Mouse (Mus musculus) retina, postnatal 7 days (tissue): ENCODE results near the gene D230025D16Rik.
A peak's percentile ranks its signal among the peaks of the same experiment; 100 is the strongest.
"Not testable (repeated sequence)": the region's sequence is repeated elsewhere in the genome, so short reads cannot be mapped to it uniquely, and the experiment has no call there.

Experiments used
- DNase-seq: peaks from one replicate; pipeline ENCODE4 v3.0.0-alpha.2; 2012; ENCODE audit warnings: low read depth, low spot score

Gene D230025D16Rik

DNA sequence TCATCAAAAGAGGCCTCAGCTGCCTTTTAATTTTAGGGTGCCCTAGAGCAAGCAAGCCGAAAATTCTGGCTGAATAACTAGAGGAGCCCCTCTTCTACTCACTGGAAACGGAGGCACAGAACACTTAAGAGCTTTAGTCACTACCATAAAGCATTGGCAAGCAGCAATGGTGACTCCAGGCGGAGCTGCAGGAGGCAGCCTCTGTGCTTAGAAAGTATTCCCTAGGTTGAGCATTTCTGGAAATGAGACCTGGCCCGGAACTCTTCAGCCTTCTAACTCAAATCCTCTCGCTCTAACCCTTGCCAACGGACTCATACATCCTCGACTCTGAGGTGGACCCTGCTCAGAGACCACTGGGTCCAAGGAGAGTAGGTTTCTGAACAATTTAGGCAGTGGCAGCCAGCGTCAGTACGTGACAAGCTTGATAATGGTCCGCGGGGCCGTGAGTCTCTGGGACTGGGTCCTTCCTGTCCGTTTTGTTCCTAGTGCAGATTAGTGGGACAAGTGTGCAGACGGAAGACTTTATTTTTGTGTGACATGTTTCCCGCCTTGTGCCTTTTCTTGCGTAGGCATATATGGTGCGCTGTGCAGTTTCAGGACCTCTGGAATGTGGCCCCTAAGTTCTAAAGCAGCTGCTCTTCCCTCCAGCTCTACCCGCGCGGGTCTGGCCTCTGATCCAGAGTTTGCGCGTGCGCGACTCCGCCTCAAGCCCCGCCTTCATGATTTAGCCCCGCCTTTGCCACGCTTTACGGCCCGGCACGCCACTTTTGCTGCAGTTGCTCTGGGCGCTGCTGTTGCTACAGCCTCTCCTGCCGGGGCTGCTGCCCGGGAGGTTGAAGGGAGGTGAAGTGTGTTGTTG is at the start of gene D230025D16Rik:
Gene D230025D16Rik, plus strand, starts transcription at position 733 of the 859 bp plus-strand sequence.
- DNase-seq: peak; percentile 90

DNA sequence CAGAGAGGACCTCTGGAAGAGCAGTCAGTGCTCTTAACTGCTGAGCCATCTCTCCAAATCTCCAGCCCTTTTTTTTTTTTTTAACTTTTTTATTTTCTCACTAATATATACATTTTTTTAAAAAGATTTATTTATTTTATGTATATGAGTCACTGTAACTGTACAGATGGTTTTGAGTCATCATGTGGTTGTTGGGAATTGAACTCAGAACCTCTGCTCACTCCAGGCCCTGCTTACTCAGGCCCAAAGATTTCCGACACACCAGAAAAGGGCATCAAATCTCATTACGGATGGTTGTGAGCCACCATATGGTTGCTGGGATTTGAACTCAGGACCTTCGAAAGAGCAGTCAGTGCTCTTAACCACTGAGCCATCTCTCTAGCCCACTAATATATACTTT is 49.7 kb upstream of the D230025D16Rik start:
- DNase-seq: not testable (repeated sequence)

DNA sequence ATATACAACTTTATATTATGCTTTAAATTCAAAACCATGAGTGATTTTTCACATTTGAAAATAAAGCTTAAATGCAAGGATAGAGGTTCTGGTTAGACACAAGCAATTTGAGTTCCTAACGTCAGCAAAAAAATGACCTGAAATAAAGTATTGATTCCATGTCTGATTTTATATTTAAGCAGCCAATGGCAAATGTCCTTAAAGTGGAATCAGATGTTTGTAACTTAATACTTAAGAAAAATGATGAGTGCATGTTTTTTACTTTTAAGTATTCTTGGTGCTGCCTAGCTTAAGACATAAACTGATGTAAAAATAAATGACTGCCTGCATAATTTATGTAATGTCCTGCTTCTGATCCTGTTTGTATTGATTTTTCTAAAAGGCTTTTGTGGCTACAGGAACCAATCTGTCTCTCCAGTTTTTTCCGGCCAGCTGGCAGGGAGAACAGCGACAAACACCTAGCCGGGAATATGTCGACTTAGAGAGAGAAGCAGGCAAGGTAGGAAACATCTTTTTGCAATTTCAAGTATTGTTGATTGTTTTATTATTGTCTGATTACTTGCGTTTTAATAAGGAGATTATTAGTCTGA is 46.6 kb upstream of the D230025D16Rik start:
- no peak for DNase-seq

DNA sequence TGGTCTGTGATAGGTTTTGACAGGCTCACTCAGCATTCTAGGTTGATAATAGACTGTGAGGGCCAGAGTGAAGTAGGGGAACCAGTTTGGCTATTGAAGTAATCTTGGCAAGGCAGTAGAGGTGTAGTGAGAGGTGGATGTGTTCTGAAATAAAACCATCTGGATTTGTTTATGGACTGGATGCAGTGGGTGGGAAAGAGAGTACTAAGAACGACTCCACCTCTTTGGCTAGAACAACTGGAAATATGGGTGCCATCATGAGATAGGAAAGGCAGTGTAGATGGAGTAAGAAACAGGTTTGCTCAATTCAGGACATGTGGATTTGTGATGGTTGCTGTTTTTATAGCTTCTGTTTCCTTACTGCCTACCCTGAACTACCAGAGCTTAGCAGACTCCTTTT is 42.7 kb upstream of the D230025D16Rik start:
- DNase-seq: no peak

DNA sequence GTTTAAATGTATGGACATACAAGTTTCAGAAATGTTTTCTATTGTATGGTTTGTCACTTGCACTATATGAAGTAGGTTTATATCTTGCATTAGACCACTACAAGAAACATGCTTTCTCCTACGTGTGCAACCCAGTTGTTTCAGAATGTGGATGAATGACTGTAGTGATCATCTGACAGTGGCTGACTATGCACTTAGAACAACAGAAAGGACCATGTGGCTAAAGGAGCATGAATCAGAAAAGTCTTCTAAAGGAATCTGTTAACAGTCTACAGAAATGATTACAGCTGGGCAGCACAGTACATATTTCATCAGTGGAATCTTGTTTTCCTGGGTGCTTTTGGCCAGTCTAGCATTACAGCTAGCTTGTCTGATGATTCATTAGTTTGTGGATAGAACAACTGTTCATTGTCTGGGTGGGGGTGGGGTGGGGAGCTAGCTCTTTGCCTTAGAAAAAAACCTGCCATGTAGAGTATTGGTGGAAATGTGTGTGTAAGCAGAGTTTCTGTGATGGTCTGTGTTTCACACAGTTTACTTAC is 38.4 kb upstream of the D230025D16Rik start:
- DNase-seq: no peak

DNA sequence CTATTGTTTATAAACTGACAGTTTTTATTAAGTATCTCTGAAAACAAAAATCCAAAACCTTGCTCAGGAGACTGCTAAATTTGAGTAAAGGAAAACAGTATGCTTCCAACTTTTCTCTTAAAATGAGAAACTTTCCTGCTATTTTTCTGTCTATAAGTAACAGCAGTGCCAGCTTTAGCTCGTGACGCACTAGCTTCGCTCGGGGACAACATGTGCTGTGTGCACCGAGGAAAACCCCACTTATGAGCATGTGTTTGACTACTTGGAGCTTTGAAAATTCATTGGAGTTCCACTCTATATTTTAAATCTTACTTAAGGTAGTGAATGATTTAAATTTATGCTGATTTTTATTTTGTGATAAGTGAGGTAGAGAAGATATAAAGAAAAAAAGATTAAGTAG is 32.8 kb upstream of the D230025D16Rik start:
- no peak for DNase-seq

DNA sequence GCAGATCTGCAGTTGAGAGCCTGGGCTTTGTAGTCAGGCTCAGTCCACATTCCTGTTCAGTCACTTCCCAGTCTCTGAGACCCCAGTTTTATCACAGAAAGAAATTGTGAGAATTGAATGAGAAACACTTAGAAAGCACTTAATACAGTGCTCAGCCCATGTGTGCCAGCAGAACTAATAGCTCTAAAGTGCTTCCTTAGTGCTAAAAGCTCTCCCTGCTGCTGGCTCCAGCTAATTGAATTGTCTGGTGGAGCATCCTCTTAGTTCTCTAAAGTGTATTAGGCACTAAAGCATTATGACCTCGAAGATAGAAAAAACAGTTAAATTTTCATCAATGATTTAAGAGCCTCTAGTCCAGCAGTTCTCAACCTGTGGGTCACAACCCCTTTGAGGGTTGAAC is 19.2 kb upstream of the D230025D16Rik start:
- DNase-seq: no peak

- no peak for DNase-seq
These were observed 18.1 kb upstream of the D230025D16Rik start for GRCm38 (mm10) chr8:105206766-105207275.

DNA sequence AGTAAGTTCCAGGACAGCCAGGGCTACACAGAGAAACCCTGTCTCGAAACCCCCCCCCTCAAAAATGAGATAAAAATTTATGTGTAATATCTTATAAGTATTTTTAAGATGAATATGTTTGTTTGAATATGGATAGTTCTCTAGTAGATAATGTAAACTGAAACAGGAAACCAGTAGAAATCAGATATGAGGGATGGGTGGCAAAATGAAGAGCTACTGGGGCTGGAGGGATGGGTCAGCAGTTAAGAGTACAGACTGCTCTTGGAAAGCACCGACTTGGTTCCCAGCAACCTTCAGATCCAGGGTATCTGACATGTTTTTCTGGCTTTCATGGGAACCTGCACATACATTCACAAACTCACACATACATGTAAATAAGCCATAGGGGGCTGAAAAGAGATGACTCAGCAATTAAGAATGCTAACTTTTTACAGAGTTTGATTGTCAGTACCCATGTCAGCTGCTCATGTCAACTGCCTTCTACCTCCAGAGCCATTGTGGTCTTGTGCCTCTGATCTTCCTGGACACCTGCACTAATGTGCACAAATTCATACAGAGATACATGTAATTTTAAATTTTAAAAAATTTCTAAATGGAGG is 17.2 kb upstream of the D230025D16Rik start:
- no peak for DNase-seq

DNA sequence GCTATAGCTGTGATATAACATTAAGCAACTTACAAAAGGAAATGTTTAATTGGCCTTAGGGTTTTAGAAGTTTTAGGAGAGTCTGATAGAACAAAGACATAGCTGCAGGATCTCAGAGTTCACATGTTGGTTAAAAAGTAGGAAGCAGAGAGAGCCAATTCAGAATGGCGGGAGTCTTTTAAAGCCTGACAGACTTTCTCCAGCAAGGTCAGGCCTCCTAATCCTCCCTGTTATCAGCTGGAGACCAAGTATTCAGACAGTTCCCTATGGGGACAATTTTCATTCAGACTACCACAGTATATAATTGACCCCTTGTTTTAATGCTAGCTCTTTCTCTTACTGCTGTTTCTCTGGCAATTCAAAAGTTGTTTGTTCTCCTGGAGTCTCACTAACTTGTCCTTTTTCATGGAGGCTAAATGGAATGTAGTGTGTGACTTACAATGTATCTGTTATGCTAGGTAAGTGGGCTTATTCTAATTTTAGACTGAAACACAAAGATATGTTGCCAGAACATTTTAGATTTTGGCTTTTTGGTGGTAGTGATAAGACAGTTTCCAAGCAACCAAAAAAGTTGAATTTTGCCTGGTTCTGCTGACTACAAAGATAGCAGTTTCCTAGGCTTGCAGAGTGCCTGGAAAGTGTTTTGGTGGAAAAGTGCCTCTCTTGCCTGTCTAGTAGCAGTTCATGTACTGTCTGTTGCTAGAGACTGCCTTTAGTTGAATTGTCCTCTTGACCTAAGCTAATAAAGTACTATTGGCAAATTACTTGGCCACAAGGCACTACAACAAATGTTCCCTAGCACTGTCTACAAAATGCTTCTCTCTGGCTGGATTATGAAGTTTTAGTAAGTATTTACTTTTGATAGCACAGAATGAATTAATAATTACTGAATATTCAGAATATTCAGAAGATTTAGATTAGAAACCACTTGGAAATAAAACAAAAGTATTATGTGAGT is 15.5 kb upstream of the D230025D16Rik start:
- DNase-seq: no peak

GRCm38 (mm10) chr8:105214104-105214503 is 10.8 kb upstream of the D230025D16Rik start:
- no peak for DNase-seq

GRCm38 (mm10) chr8:105217926-105218522 is 6.9 kb upstream of the D230025D16Rik start:
- peak; percentile 55 for DNase-seq

- DNase-seq: no peak
These were observed 1.1 kb upstream of the D230025D16Rik start for GRCm38 (mm10) chr8:105223850-105224249.

GRCm38 (mm10) chr8:105225272-105225593 is 288 bp downstream of the D230025D16Rik start:
- no peak for DNase-seq

DNA sequence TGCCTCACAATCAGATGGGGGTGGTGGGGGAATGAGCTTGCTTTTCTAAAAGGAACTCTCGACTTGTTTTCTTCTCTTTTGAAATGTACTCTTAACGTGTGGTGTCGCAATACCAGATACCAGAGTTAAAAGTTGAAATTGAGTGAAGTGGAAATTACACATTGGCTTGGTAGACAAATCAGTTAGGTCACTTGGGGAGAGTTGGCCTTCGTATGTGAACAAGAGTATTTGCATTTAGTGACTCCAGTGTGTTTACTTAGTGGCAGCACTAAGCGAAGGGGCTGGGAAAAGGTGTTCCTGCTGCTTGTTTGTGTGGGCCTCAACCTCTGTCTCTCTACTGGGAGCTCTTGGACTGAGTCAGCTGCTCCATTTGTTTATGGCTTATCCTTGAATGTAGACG is 972 bp downstream of the D230025D16Rik start:
- DNase-seq: no peak

- no peak for DNase-seq
These were observed 6.8 kb downstream of the D230025D16Rik start for GRCm38 (mm10) chr8:105231503-105232320.

DNA sequence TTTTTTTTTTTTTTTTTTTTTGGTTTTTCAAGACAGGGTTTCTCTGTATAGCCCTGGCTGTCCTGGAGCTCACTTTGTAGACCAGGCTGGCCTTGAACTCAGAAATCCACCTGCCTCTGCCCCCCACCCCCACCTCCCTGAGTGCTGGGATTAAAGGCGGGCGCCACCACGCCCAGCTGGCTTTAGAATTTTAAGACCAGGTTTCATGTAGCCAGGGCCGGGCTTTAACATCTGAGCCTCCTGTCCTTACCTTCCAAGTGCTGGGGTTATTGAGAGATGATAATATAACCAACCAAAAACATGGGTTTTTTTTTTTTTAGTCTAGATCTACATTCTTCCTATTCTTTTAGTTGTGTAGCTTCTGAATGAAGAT is 7.4 kb downstream of the D230025D16Rik start:
- DNase-seq: not testable (repeated sequence)

GRCm38 (mm10) chr8:105233126-105233935 is 8.4 kb downstream of the D230025D16Rik start:
- DNase-seq: no peak

DNA sequence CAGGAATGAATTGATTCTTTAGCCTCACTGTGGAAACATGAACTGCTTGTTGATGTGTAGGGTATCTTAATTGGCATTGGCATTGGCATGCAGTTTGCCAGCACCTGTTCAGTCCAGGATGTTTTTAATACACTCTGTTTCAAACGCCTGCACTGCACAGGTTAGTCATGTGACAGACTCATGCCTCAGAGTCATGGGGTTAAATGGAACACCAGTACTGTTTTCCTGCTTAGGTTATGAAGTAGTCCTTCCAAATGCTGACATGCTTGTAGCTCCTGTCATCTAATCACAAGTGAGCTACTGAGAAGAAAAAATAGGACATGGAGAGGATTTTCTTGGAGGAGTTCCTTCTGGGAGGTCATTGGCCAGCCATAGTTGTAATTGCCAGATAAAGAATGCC is 10.3 kb downstream of the D230025D16Rik start:
- no peak for DNase-seq
